Mouse (Mus musculus): ENCODE measurements around the gene Rpa1. TPM values are rescaled to one million over a fixed set of nuclear protein-coding genes. Genes with fewer than 3 reads are reported as not detected.

Gene Rpa1
- total and polyA plus RNA-seq, 3 experiments: 105 to 317 (median 130) TPM

- peak; percentile 45; the same call in 1 of the 2 replicates for ATAC-seq (ENCODE audit: extremely low read depth, insufficient number of reproducible peaks, low FRiP score, poor library complexity, severe bottlenecking)
Observed at GRCm38 (mm10) chr11:75279342-75280065, 68.6 kb downstream of the Rpa1 start.

GRCm38 (mm10) chr11:75279013-75279341, 69.1 kb downstream of the Rpa1 start:
- TF ChIP-seq GATA1 (IDR thresholded peaks at IDR 0.05; ENCODE audit: borderline replicate concordance, low read length) (no peak), POLR2AphosphoS5 (IDR thresholded peaks at IDR 0.05; ENCODE audit: insufficient replicate concordance, low read depth, low read length) (no peak), TAL1 (conservative IDR thresholded peaks at IDR 0.05; ENCODE audit: low read depth, low read length) (no peak), CTCF (IDR thresholded peaks at IDR 0.05; ENCODE audit: low read depth, low read length) (no peak), GATA2 (IDR thresholded peaks at IDR 0.05; ENCODE audit: borderline replicate concordance, low read depth, low read length) (no peak)
- Histone ChIP-seq H3K4me3 (ENCODE audit: low read depth, low read length) (peak overlapping the region; percentile 59; the same call in 1 of the 2 replicates), H3K4me1 (ENCODE audit: insufficient read depth, low read depth, low read length) (peaks cover 45% of the 10 kb centered on the region), H3K36me3 (replicated peaks) (no peaks in the 10 kb centered on the region), H3K27me3 (ENCODE audit: insufficient read depth, low read length) (peaks cover 48% of the 10 kb centered on the region), H3K9me3 (replicated peaks) (no peaks in the 10 kb centered on the region)
- ATAC-seq (ENCODE audit: extremely low read depth, insufficient number of reproducible peaks, low FRiP score, poor library complexity, severe bottlenecking) (no peak), DNase-seq (ENCODE audit: low spot score) (no peak)

More at GRCm38 (mm10) chr11:75279342-75280065, 68.6 kb downstream of the Rpa1 start:
- peak; percentile 52 for DNase-seq (ENCODE audit: low spot score)
- no peak for TF ChIP-seq CTCF (IDR thresholded peaks at IDR 0.05; ENCODE audit: low read depth, low read length)
- no peak for TF ChIP-seq TAL1 (conservative IDR thresholded peaks at IDR 0.05; ENCODE audit: low read depth, low read length)
- no peak for TF ChIP-seq POLR2AphosphoS5 (IDR thresholded peaks at IDR 0.05; ENCODE audit: insufficient replicate concordance, low read depth, low read length)
- no peak for TF ChIP-seq GATA2 (IDR thresholded peaks at IDR 0.05; ENCODE audit: borderline replicate concordance, low read depth, low read length)
- no peak for TF ChIP-seq GATA1 (IDR thresholded peaks at IDR 0.05; ENCODE audit: borderline replicate concordance, low read length)
- Histone ChIP-seq H3K9me3 (replicated peaks) (no peaks in the 10 kb centered on the region), H3K36me3 (replicated peaks) (no peaks in the 10 kb centered on the region), H3K4me1 (ENCODE audit: insufficient read depth, low read depth, low read length) (peaks cover 42% of the 10 kb centered on the region), H3K27me3 (ENCODE audit: insufficient read depth, low read length) (peaks cover 47% of the 10 kb centered on the region), H3K4me3 (ENCODE audit: low read depth, low read length) (peak overlapping the region; percentile 59; the same call in 1 of the 2 replicates)

GRCm38 (mm10) chr11:75278115-75278514, 70.0 kb downstream of the Rpa1 start:
- no peak for ATAC-seq (ENCODE audit: extremely low read depth, insufficient number of reproducible peaks, low FRiP score, poor library complexity, severe bottlenecking)
- no peak overlapping the region for H3K4me3 ChIP-seq (ENCODE audit: low read depth, low read length)
- DNase-seq (ENCODE audit: low spot score): no peak
- H3K36me3 ChIP-seq (replicated peaks): no peaks in the 10 kb centered on the region
- H3K4me1 ChIP-seq (ENCODE audit: insufficient read depth, low read depth, low read length): peaks cover 48% of the 10 kb centered on the region
- TF ChIP-seq GATA2 (IDR thresholded peaks at IDR 0.05; ENCODE audit: borderline replicate concordance, low read depth, low read length): no peak
- TF ChIP-seq POLR2AphosphoS5 (IDR thresholded peaks at IDR 0.05; ENCODE audit: insufficient replicate concordance, low read depth, low read length): no peak
- TF ChIP-seq CTCF (IDR thresholded peaks at IDR 0.05; ENCODE audit: low read depth, low read length): no peak
- TF ChIP-seq GATA1 (IDR thresholded peaks at IDR 0.05; ENCODE audit: borderline replicate concordance, low read length): no peak
- TF ChIP-seq TAL1 (conservative IDR thresholded peaks at IDR 0.05; ENCODE audit: low read depth, low read length): no peak
- H3K9me3 ChIP-seq (replicated peaks): no peaks in the 10 kb centered on the region
- H3K27me3 ChIP-seq (ENCODE audit: insufficient read depth, low read length): peaks cover 54% of the 10 kb centered on the region

- Histone ChIP-seq H3K4me1 (ENCODE audit: insufficient read depth, low read depth, low read length) (peaks cover 47% of the 10 kb centered on the region), H3K36me3 (replicated peaks) (no peaks in the 10 kb centered on the region), H3K27me3 (ENCODE audit: insufficient read depth, low read length) (peaks cover 35% of the 10 kb centered on the region), H3K4me3 (ENCODE audit: low read depth, low read length) (no peak overlapping the region), H3K9me3 (replicated peaks) (no peaks in the 10 kb centered on the region)
- TF ChIP-seq CTCF (IDR thresholded peaks at IDR 0.05; ENCODE audit: low read depth, low read length): no peak
- ATAC-seq (ENCODE audit: extremely low read depth, insufficient number of reproducible peaks, low FRiP score, poor library complexity, severe bottlenecking) (no peak), DNase-seq (ENCODE audit: low spot score) (no peak)
Observed at GRCm38 (mm10) chr11:75275035-75275434, 73.1 kb downstream of the Rpa1 start.

GRCm38 (mm10) chr11:75273466-75273865, 74.7 kb downstream of the Rpa1 start:
- TF ChIP-seq GATA1 (IDR thresholded peaks at IDR 0.05; ENCODE audit: borderline replicate concordance, low read length) (no peak), GATA2 (IDR thresholded peaks at IDR 0.05; ENCODE audit: borderline replicate concordance, low read depth, low read length) (no peak), POLR2AphosphoS5 (IDR thresholded peaks at IDR 0.05; ENCODE audit: insufficient replicate concordance, low read depth, low read length) (no peak), TAL1 (conservative IDR thresholded peaks at IDR 0.05; ENCODE audit: low read depth, low read length) (no peak), CTCF (IDR thresholded peaks at IDR 0.05; ENCODE audit: low read depth, low read length) (no peak)
- Histone ChIP-seq H3K4me3 (ENCODE audit: low read depth, low read length) (no peak overlapping the region), H3K9me3 (replicated peaks) (no peaks in the 10 kb centered on the region), H3K36me3 (replicated peaks) (no peaks in the 10 kb centered on the region), H3K27me3 (ENCODE audit: insufficient read depth, low read length) (peaks cover 35% of the 10 kb centered on the region), H3K4me1 (ENCODE audit: insufficient read depth, low read depth, low read length) (peaks cover 49% of the 10 kb centered on the region)
- no peak for ATAC-seq (ENCODE audit: extremely low read depth, insufficient number of reproducible peaks, low FRiP score, poor library complexity, severe bottlenecking)
- no peak for DNase-seq (ENCODE audit: low spot score)

GRCm38 (mm10) chr11:75270985-75271434, 77.1 kb downstream of the Rpa1 start:
- no peak for ATAC-seq (ENCODE audit: extremely low read depth, insufficient number of reproducible peaks, low FRiP score, poor library complexity, severe bottlenecking)
- H3K27me3 ChIP-seq (ENCODE audit: insufficient read depth, low read length): peaks cover 40% of the 10 kb centered on the region
- no peaks in the 10 kb centered on the region for H3K36me3 ChIP-seq (replicated peaks)
- H3K4me3 ChIP-seq (ENCODE audit: low read depth, low read length): peak overlapping the region; percentile 49; the same call in 1 of the 2 replicates
- no peaks in the 10 kb centered on the region for H3K9me3 ChIP-seq (replicated peaks)
- H3K4me1 ChIP-seq (ENCODE audit: insufficient read depth, low read depth, low read length): peaks cover 57% of the 10 kb centered on the region
- no peak for DNase-seq (ENCODE audit: low spot score)
- no peak for TF ChIP-seq GATA2 (IDR thresholded peaks at IDR 0.05; ENCODE audit: borderline replicate concordance, low read depth, low read length)
- TF ChIP-seq CTCF (IDR thresholded peaks at IDR 0.05; ENCODE audit: low read depth, low read length): no peak
- no peak for TF ChIP-seq POLR2AphosphoS5 (IDR thresholded peaks at IDR 0.05; ENCODE audit: insufficient replicate concordance, low read depth, low read length)
- TF ChIP-seq TAL1 (conservative IDR thresholded peaks at IDR 0.05; ENCODE audit: low read depth, low read length): no peak
- TF ChIP-seq GATA1 (IDR thresholded peaks at IDR 0.05; ENCODE audit: borderline replicate concordance, low read length): no peak
